Mouse (Mus musculus): ENCODE data around the gene Crk.

DNA sequence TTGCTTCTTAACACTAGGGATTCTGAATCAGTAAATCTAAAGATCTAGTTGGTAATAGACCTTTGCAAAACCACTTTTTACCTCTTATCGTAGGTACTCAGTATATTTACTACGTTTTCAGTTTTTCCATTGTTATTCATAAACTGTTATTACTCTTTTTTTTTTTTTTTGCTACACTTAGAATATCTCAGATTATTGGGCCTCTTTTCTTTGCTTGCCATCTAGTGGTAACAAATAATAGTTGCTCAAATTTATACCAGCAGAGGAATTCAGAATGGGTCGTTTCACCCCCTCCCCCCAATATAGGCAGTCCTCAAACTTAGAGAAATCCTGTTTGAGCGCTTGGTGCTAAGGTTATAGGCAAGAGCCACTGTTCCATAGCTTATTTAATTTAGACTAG is 72.0 kb downstream of the Crk start:
- peak in 1 of 2 experiments; percentile 56; a peak in 2 of 4 replicates for TF ChIP-seq CTCF (conservative IDR thresholded peaks at IDR 0.05 in 1 of 2, IDR thresholded peaks at IDR 0.05 in 1 of 2; ENCODE audit: low read depth in 2 of 2, low read length in 2 of 2)
- TF ChIP-seq JUND (conservative IDR thresholded peaks at IDR 0.05; ENCODE audit: low read depth, low read length): no peak
- TF ChIP-seq SMC3 (IDR thresholded peaks at IDR 0.05; ENCODE audit: low read depth, low read length): peak; percentile 26; the same call in 1 of the 2 replicates
- no peak for TF ChIP-seq POLR2A (IDR thresholded peaks at IDR 0.05; ENCODE audit: low read depth, low read length)
- TF ChIP-seq EP300 (IDR thresholded peaks at IDR 0.05; ENCODE audit: low read length): no peak
- TF ChIP-seq ZC3H11A (IDR thresholded peaks at IDR 0.05; ENCODE audit: low read depth, low read length): no peak
- no peak for TF ChIP-seq MYC (IDR thresholded peaks at IDR 0.05; ENCODE audit: low read depth, low read length)
- TF ChIP-seq USF1 (IDR thresholded peaks at IDR 0.05; ENCODE audit: low read depth, low read length): no peak
- no peak for TF ChIP-seq TBP (conservative IDR thresholded peaks at IDR 0.05; ENCODE audit: low read depth, low read length)

Measured in CH12.LX (cell line).